Mouse (Mus musculus) intestine, postnatal 0 days (tissue): ENCODE results near the gene Abl1. TPM values are rescaled to one million over a fixed set of nuclear protein-coding genes. Genes with fewer than 3 reads are reported as not detected.

ENCODE experiments used
- ATAC-seq: fragments of 200-750 bp; cut with Nextera tagmentation; 2 replicates; pipeline ENCODE4 v1.8.0; 2017; ENCODE audit warnings: mild to moderate bottlenecking, moderate TSS enrichment, moderate library complexity
- H3K27ac ChIP-seq: fragments of 300-500 bp; sonication (generic); 2 replicates; pipeline ENCODE4 v1.5.1; 2014; ENCODE audit warnings: mild to moderate bottlenecking, low read depth, low read length, moderate library complexity
- H3K27me3 ChIP-seq: fragments of 300-500 bp; sonication (generic); replicated peaks from 2 replicates; pipeline ENCODE4 v1.6.1; 2014; ENCODE audit warnings: low read length, mixed read lengths; ENCODE audit not compliant: control insufficient read depth, insufficient read depth
- H3K36me3 ChIP-seq: fragments of 300-500 bp; sonication (generic); 2 replicates; pipeline ENCODE4 v1.6.1; 2014; ENCODE audit warnings: mild to moderate bottlenecking, moderate library complexity; ENCODE audit not compliant: control insufficient read depth, insufficient read depth
- H3K4me1 ChIP-seq: fragments of 300-500 bp; sonication (generic); replicated peaks from 2 replicates; pipeline ENCODE4 v1.6.1; 2014; ENCODE audit warnings: antibody characterized with exemption, low read length, mixed read lengths; ENCODE audit not compliant: control insufficient read depth, insufficient read depth
- H3K4me2 ChIP-seq: fragments of 300-500 bp; sonication (generic); replicated peaks from 2 replicates; pipeline ENCODE4 v1.6.1; 2014; ENCODE audit warnings: low read depth, mild to moderate bottlenecking, moderate library complexity
- H3K4me3 ChIP-seq: fragments of 300-500 bp; sonication (generic); 2 replicates; pipeline ENCODE4 v1.5.1; 2014; ENCODE audit warnings: low read depth, low read length
- H3K9ac ChIP-seq: fragments of 300-500 bp; sonication (generic); 2 replicates; pipeline ENCODE4 v1.6.1; 2014; ENCODE audit warnings: mild to moderate bottlenecking, low read depth, low read length
- H3K9me3 ChIP-seq: fragments of 300-500 bp; sonication (generic); 2 replicates; pipeline ENCODE4 v1.6.1; 2016; ENCODE audit warnings: mixed run types; ENCODE audit not compliant: control insufficient read depth
- CTCF ChIP-seq: sonication (generic); IDR thresholded peaks from 2 replicates; pipeline ENCODE4 v1.5.1; 2016; ENCODE audit warnings: low read depth, mild to moderate bottlenecking, control low read depth, antibody characterized with exemption, moderate library complexity
- WGBS: fragments of 180-500 bp; shearing (Covaris S2); extraction: QIAGEN DNeasy Blood & Tissue Kit; methylation state at CpG from one replicate; pipeline ENCODE4 v1.1.7; 2014; 5-methylcytosine and 5-hydroxymethylcytosine counted together
- polyA plus RNA-seq: library from polyadenylated mRNA; unstranded; fragments of >200 nt; fragmentation: Nextera tagmentation; extraction: Ambion mirVana; gene quantifications from 2 replicates; pipeline ENCODE4 v1.2.1, GENCODE M21; 2015

The Abl1 gene
- polyA plus RNA-seq, 1 experiment from 2014 or later = 13.4 TPM

GRCm38 (mm10) chr2:31641508-31641830 is 46.7 kb upstream of the Abl1 start:
- no peak overlapping the region for H3K4me3 ChIP-seq
- no peak for TF ChIP-seq CTCF
- H3K9ac ChIP-seq = no peak overlapping the region
- H3K36me3 ChIP-seq = no peaks in the 10 kb centered on the region
- H3K4me2 ChIP-seq = no peak overlapping the region
- ATAC-seq = no peak
- H3K27me3 ChIP-seq = peaks cover 94% of the 10 kb centered on the region
- no peaks in the 10 kb centered on the region for H3K4me1 ChIP-seq
- 2% methylated on average over 11 of the region's 11 CpGs for WGBS
- no peaks in the 10 kb centered on the region for H3K9me3 ChIP-seq
- no peak overlapping the region for H3K27ac ChIP-seq

- Histone ChIP-seq H3K27me3 (peaks cover 94% of the 10 kb centered on the region), H3K4me2 (no peak overlapping the region), H3K9ac (no peak overlapping the region), H3K4me3 (no peak overlapping the region), H3K27ac (no peak overlapping the region), H3K9me3 (no peaks in the 10 kb centered on the region), H3K36me3 (no peaks in the 10 kb centered on the region), H3K4me1 (no peaks in the 10 kb centered on the region)
- no peak for TF ChIP-seq CTCF
- WGBS = 4% methylated on average over 18 of the region's 18 CpGs
- ATAC-seq = no peak
Measured at GRCm38 (mm10) chr2:31641929-31642328, 46.2 kb upstream of the Abl1 start.

GRCm38 (mm10) chr2:31653971-31654853 is 34.0 kb upstream of the Abl1 start:
- H3K9me3 ChIP-seq = no peaks in the 10 kb centered on the region
- WGBS = under 1% methylated on average over 101 of the region's 109 CpGs
- peak overlapping the region; percentile 5; the same call in 1 of the 2 replicates for H3K9ac ChIP-seq
- H3K36me3 ChIP-seq = no peaks in the 10 kb centered on the region
- peaks cover 58% of the 10 kb centered on the region for H3K27me3 ChIP-seq
- peak overlapping the region; percentile 93 for H3K4me2 ChIP-seq
- peak overlapping the region; percentile 50 for H3K4me3 ChIP-seq
- H3K4me1 ChIP-seq = no peaks in the 10 kb centered on the region
- no peak for TF ChIP-seq CTCF
- ATAC-seq = peak; percentile 52; the same call in 1 of the 2 replicates
- H3K27ac ChIP-seq = no peak overlapping the region

- TF ChIP-seq CTCF = peak; percentile 71
- peak overlapping the region; percentile 50; the same call in 1 of the 2 replicates for H3K4me3 ChIP-seq
- peaks cover 57% of the 10 kb centered on the region for H3K27me3 ChIP-seq
- H3K36me3 ChIP-seq = no peaks in the 10 kb centered on the region
- no peaks in the 10 kb centered on the region for H3K4me1 ChIP-seq
- ATAC-seq = no peak
- no peak overlapping the region for H3K9ac ChIP-seq
- peak overlapping the region; percentile 93 for H3K4me2 ChIP-seq
- H3K27ac ChIP-seq = no peak overlapping the region
- WGBS = 5% methylated on average over 22 of the region's 22 CpGs
- H3K9me3 ChIP-seq = no peaks in the 10 kb centered on the region
Measured at GRCm38 (mm10) chr2:31654854-31655559, 33.2 kb upstream of the Abl1 start.

DNA sequence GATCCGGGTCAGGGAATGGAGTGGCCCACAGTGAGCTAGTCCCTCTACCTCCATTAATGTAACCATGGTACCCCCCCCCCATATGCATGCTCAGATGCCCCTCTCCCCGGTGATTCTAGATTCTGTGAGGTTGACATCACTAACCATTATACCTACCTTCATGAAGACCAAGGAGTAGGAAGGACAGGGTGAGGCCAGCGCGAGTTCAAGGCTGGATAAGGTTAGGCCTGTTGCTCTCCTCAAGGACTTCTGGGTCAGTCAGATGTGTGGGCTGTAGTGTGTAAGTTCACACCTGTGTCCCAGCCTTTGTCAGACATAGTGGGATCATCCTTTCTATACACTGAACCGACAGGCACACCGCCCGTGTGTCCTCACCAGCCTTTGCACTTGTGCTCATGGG is 31.8 kb upstream of the Abl1 start:
- H3K4me2 ChIP-seq = no peak overlapping the region
- H3K4me1 ChIP-seq = no peaks in the 10 kb centered on the region
- H3K27me3 ChIP-seq = peaks cover 45% of the 10 kb centered on the region
- no peak overlapping the region for H3K27ac ChIP-seq
- H3K36me3 ChIP-seq = no peaks in the 10 kb centered on the region
- WGBS = 85% methylated on average over 7 of the region's 7 CpGs
- H3K4me3 ChIP-seq = no peak overlapping the region
- no peaks in the 10 kb centered on the region for H3K9me3 ChIP-seq
- ATAC-seq = no peak
- TF ChIP-seq CTCF = no peak
- H3K9ac ChIP-seq = no peak overlapping the region
